Mouse (Mus musculus) gastrocnemius, adult 8-10 months (tissue): ENCODE results near the gene Pou4f1. TPM values are rescaled to one million over a fixed set of nuclear protein-coding genes. Genes with fewer than 3 reads are reported as not detected.

Experiments
- DNase-seq, 2 experiments: peaks; one replicate each; pipeline ENCODE4 v3.0.0; 2022; ENCODE audit warnings: low spot score in 2 of 2
- total RNA-seq, 4 experiments: library from RNA; stranded (reverse); gene quantifications; 2 replicates each; pipeline ENCODE4 v1.2.4; 2022

Gene Pou4f1
- total RNA-seq, 4 experiments from 2014 or later = 0.39 to 1.1 (median 0.92) TPM

GRCm38 (mm10) chr14:104456976-104457375, 10.8 kb downstream of the Pou4f1 start:
- DNase-seq = no peak

GRCm38 (mm10) chr14:104453824-104454223, 14.0 kb downstream of the Pou4f1 start:
- DNase-seq = no peak

GRCm38 (mm10) chr14:104434293-104434692, 33.5 kb downstream of the Pou4f1 start:
- DNase-seq = no peak

GRCm38 (mm10) chr14:104430819-104431218, 37.0 kb downstream of the Pou4f1 start:
- DNase-seq = no peak

GRCm38 (mm10) chr14:104423688-104424470, 43.9 kb downstream of the Pou4f1 start:
- no peak for DNase-seq

Other genes starting within 250 kb of the Pou4f1 start
- gene Rnf219, start 54.6 kb upstream of the Pou4f1 start, total RNA-seq = 1 to 10 TPM; 2.1 to 4.0 (median 3.2) TPM